Mouse (Mus musculus) liver, adult 2 months (tissue): ENCODE data around the gene Dock2.

Experiments
- CTCF ChIP-seq: fragments of 200-500 bp; IDR thresholded peaks from 2 replicates; pipeline ENCODE4 v1.5.1; 2011; ENCODE audit warnings: low read depth, low read length, control low read depth
- POLR2A ChIP-seq: fragments of 200-500 bp; IDR thresholded peaks from 2 replicates; pipeline ENCODE4 v1.6.1; 2011; ENCODE audit warnings: low read length, control low read depth; ENCODE audit not compliant: insufficient read depth; ENCODE audit errors: extremely low read depth

GRCm38 (mm10) chr11:34323664-34324063 lies 460.0 kb downstream of the Dock2 start:
- no peak for TF ChIP-seq CTCF
- no peak for TF ChIP-seq POLR2A
